Mouse (Mus musculus): Measurements from ENCODE around the gene Wsb1.
"Not testable (repeated sequence)": the region's sequence is repeated elsewhere in the genome, so short reads cannot be mapped to it uniquely, and the experiment has no call there.

Wsb1 gene

DNA sequence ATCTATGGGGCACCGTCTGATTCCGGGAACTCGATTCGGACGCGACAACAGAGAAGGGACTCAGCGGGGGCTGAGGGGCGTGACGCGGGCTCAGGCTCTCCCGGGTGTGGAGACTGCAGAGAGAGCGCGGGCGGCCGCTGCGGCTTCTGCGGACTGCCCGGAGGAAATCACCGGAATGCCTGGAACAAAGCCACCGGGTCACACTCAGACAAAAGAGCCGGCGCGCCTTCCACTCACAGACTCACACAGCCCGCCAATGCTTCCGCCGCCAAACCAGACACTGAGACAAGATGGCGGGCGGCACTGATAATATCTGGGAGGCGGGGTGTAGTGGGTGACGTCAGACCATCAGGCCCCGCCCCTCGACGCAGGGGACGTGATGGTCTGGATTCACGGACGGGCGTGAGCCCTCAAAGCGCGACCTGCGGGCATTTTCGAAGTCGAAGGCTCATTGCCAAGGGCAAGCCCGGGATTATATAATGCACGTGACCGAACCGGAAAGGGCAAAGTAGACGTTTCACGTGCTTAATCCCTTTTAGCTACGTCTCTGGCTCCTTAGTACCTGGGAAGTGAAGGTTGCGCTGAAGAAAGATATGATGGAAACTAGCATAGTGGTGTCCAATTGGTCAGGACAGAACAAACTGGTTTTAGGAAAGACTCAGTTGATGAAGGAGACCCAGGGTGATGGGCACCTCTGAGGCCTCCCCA is at the start of gene Wsb1:
Wsb1 (minus strand) TSS at position 281 of the 708 bp plus-strand sequence.
- DNase-seq, result peak; percentile 86 to 95

DNA sequence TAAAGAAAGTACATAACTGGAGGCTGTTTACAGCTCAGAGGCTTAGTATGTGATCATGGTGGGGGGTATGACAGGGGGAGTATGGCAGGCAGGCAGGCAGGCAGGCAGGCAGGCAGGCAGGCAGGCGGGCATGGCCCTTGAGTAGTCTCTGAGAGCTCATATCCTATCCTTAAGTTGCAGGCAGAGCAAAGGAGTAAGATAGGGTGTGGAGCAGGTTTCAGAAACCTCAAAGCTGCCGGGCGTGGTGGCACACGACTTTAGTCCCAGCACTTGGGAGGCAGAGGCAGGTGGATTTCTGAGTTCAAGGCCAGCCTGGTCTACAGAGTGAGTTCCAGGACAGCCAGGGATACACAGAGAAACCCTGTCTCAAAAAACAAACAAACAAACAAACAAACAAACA is 49.8 kb upstream of the Wsb1 start:
- DNase-seq, result not testable (repeated sequence)

DNA sequence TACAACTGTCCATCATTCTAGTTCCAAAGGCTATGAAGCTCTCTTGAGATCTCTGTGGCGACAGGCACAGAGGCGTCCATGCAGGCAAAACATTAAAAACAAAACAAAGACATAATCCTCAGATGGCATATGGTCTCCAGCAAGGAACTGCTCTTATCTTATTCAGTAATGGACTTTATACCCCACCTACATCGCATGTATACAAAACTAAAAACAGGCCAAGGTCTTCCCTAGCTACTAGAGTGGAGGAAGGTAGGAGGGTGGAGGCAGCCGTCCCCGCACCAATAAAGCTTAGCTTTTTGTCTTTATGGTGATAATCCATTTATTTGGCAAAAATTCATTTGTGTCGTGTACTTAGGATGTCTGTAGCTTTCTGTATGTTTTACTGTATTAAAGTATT is 48.6 kb upstream of the Wsb1 start:
- no peak for DNase-seq

DNA sequence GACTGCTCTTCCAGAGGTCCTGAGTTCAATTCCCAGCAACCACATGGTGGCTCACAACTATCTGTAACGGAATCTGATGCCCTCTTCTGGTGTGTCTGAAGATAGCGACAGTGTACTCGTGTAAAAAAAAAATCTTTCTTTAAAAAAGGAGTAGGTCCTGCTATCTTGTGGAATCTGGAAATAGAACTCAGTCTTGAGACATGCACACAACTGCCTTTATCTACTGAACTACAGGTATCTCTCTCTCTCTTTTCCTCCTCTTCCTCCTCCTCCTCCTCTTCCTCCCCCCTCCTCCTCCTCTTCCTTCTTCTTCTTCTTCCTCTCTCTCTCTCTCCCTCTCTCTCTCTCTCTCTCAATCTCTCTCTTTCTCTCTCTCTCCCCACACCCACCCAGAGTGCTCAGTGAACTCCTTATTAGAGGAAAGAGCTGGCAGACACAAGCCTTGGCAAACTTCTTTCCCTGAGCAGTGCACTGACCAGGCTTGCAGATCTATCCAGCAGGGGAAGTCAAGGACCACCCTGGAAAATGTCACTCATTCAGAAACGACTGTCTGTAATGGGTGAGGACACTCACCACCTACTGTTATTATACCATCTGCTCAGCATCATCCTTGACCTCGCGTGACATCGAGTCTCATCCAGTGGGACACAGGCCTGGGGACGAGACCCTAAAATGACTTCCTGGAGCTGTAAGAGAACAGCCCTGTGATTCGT is 45.4 kb upstream of the Wsb1 start:
- no peak for DNase-seq

DNA sequence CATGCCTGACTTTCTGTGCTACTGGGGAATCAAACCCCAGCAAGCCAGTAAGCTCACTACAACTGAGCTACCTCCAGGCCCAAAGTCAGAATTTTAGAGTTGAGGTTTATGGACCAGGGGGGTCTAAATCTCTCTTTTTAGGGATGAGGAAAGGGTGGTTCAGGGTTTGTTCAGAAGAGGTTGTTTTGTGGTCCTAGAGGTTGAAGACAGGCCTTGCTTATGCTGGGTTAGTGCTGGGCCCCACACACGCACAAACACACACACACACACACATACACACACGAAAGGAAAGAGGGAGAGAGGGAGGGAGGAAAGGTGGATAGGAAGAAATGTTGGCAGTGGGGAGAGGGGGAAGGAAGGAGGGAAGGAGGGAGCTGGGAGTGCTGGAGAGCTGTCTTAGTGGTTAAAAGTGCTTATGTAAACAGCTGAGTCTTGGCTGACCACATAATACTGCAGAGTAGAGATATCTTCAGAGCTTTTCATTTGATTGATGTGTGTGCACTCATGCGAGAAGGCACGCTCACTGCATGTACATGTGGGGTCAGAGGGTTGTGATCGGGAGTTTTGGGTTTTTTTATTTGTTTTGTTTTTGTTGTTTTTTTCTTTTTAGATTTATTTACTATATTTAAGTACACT is 42.5 kb upstream of the Wsb1 start, which contains the start of gene Gm9964:
Gm9964 (minus strand) TSS at position 51 of the 636 bp plus-strand sequence.
- DNase-seq, result no peak

DNA sequence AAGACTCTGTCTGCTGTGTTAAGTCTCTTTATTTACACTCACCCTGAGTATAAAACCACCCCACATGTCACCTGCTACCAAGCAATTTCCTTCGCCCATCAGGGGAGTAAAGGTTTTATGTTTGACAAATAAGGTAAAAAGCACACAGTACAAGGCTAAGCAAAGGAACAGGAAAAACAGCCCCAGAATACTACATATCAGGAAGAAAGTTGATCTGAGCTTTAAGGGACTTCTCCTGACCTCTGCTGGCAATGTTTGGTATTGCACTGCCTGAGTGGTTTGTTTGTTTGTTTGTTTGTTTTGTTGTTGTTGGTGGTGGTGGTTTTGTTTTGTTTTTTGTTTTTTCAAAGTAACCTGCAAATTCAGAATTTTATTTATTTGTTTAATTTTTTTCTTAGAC is 41.7 kb upstream of the Wsb1 start:
- peak in 1 of 2 experiments; percentile 45 for DNase-seq

DNA sequence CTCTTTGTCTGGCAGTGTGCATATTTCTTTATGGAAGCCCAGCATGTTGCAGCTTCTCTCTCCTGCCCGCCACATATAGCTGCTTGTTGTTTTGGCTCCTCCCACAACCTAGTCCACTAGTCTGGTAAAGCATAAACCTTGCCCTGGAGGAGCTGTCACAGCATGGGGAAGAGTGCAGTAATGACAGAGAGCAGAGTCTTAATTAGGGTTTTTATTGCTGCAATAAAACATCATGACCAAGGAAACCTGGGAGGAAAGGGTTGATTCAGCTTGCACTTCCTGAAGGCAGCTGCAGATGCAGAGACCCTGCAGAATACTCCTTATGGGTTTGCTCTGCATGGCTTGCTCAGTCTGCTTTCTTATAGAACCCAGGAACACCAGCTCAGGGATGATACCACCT is 39.5 kb upstream of the Wsb1 start:
- DNase-seq, result no peak

DNA sequence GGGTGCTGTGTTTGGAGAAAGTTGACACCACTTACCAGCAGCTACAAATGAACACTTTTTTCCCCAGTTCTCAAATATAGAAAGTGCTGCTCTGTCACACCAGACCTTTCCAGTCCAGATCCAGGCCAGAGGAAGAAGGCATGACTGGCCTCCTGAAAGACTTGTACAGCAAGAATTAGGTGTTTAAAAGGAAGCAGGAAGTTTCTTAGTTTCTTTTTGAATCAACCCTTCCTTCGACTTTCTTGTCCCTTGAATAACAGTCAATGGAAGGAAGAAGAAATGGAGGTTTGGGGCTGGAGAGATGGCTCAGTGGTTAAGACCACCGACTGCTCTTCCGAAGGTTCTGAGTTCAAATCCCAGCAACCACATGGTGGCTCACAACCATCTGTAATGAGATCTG is 38.6 kb upstream of the Wsb1 start:
- DNase-seq, result no peak

DNA sequence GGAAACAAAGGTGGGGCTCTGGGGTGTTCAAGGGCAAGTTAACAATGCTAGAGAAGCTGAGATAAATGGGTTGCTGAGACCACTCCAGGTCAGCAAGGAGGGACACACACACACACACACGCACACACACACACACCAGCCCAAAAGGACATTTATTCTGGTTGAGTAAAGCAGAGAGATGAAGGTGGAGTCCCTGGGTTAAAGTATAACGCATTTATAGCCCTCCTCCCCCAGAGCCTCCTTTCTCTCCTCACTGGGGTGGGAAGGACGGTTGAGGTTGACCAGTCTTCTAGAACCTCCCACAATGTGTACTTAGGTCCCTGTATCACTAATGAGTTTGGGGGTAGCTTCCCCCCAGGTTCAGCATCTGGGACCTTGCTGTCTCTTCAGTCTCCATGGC is 37.7 kb upstream of the Wsb1 start:
- no peak for DNase-seq

DNA sequence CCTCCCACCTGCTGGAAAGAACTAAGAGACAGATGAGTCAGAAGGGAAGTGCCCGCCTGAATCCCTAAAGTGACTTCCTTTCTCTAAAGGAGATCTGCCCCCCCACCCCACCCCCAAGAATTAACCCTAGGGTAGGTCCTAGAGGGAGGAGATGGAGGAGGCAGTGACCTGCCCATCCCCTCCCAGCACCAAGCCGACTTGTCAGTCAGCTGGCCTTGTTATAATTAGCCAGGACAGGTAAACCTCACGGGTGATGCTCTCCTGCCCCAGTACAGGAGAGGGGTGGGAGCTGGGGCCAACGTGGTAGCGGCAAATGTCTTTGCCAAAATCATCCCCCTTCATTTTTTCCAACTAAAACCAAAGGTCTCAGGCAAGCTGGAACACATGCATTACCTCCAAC is 37.2 kb upstream of the Wsb1 start:
- DNase-seq, result no peak

DNA sequence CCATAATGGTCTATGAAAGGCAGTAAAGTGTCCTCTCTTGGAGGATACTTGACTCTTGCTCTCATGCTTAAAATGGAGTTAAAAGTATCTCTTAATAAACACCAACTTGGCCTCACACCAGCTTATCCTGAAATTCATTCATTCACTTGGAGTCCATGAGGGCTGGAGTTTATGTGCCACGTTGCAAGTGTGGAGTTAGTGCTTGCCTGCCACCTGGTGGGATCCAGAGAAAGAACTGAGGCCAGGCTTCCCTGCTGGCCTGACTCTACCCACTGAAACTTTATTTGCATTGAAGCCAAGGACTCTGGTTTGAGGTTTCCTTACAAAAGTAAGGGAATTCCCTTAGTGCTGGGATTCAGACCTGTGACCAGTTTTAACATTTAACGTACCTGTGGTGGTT is 36.0 kb upstream of the Wsb1 start:
- no peak for DNase-seq

DNA sequence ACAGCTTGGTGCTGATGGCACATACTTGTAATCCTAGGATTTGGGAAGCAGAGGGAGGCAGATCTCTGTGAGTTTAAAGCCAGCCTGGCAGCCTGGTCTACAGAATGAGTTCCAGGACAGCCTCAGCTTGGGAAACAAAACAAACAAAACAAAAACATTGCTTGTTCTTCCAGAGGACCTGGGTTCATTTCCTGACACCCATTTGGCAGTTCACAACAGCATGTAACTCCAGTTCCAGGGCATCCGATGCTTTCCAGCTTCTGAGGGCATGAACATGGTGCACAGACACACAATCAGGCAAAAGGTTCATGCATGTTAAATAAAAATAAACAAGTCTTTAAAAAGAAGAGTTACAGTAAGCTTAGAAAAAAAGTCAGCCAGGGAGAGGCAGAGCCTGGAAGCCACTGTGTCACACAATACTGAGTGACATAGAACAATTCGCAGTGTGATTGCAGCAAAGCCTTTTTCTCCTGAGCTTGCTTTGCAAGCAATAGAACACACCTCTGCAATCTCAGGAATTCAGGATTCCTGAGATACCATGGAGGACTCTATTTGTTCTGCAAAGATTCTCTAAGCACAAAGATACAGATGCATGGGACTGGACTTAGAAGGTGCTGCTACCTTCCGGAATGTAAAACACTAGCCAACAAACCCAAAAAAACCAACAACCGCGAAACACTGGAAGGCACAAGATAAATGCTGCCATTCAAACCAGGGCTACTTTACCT is 34.6 kb upstream of the Wsb1 start:
- no peak for DNase-seq

DNA sequence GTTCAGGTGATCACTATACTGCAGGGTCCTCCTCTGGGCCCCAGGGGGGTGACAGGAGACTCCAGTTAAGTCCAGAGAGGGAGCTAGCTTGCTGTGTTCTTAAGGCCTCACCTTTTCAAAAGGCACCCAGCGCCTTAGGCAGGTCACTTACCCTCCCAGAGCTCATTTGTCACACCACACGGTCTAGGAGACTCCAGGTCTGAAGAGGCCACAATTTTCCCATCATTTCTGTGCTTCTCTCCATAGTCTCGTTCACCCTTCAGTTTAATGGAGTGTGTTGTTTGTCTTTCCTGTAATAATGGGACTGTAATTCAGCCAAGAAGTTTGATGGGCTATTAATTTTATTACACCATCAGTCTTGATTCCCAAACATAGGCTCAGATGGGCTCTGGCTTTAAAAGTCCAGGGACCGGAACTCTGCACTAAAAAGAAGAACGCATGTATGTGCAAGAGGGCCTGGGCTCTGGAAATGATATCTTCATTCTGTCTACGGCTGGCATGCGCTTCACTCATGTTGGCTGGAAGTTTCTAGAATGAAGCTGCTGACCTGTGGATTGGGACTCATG is 33.9 kb upstream of the Wsb1 start:
- no peak for DNase-seq

DNA sequence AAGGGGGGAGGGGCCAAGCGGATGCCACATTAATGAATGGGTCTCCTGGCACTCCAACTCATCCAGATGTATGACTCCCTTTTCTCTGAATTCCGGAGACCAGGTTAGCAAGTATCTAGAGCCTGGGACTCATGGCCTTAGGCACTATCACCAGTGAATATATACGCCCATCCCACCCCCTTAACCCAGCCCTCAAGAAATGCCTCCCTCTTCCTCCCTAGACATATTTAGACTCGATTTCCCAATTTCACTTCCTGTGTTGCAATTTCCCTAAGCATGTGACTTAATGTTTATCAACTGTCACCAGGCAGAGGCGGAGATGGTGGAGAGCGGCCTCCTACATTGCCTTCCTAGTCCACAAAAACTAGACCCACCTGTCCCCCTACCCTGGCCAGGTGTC is 33.0 kb upstream of the Wsb1 start:
- no peak for DNase-seq

DNA sequence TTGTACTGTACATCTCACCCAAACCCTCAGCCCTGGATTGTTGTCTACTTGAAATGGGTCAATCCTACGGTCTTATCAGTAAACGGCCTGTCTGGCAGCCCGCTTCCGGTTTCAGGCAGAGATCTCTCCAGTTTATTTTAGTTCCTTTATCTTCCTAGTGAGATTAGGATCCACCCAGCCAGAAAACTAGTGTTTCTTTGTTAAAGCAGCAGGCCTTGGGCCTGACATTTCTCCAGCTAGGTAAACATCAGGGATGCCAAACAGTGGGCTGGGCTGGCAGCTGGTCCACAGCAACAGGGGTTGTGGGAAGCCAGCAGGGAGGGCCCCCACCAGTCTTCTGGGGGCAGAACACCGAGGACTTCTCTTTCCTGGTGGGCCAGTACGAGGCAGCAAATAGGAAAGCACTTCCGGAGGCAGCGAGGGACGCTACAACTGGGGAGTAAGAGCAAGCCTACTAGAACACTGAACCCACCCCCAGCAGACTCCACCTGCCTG is 31.9 kb upstream of the Wsb1 start:
- no peak for DNase-seq

DNA sequence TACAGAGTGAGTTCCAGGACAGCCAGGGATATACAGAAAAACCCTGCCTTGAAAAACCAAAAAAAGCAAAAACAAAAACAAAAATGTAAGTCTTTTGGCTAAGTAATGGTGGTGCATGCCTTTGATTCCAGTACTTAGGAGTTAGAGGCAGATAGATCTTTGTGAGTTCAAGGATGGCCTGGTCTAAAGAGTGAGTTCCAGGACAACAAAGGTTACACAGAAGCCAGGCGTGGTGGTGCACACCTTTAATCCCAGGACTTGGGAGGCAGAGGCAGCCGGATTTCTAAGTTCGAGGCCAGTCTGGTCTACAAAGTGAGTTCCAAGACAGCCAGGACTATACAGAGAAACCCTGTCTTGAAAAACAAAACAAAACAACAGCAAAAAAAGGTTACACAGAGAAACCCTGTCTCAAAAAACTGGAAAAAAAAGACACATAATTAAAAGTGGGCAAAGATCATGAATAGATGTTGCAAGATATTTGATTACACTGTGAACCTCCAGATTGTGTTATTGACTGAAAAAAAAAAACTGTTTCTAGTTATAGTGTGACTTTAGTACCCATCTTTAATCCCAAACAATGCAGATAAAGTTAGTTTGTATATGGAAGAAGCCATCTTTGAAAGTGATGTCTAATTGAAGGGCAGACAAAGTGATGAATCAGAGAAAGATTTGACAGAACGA is 29.0 kb upstream of the Wsb1 start:
- no peak for DNase-seq

DNA sequence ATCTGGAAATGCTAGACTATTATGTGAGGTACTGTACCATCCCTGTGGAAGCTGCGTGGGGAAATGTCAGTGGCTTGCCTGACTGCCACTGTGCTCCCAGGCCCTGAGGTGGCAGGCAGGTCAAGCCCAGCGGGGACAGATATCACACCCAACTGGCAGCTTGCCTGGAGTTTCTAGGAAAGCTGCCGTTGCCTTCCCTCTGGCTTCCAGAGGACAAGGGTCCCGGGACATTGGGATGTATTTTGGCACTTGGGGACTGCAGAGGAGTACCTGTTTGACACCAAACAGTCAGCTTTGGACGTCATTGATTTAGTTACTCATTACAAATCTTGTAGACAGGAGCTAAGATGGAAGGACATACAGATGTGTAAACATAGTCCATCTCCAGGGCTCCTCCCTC is 26.9 kb upstream of the Wsb1 start:
- no peak for DNase-seq

DNA sequence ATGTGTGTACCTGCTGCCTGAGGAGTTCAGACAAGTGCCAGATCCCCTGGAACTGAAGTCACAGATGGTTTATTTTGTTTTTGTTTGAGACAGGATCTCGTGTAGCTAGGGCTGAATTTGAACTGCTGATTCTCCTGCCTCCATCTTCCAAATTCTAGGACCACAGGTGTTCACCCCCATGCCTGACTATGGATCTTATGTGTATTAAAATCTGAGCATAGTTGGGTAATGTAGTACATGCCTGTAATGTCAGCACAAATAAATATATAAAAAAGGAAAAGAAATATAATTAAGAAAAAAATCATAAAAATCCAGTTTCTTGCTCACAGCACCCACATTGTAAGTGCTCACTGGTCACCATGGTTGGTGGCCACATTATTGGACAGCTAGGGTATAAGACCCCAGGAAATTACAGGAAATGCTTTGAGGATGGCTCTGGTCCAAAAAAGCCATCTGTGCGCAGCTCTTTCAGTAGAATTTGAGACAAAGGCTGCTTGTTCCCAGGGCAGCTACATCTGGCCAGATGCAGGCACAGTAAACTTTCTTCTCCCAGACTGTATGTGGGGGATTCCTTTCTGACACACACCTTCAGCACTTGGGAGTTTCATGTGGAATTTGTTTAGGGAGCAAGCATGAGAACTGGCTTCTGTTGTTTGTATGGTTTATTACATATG is 25.4 kb upstream of the Wsb1 start:
- no peak for DNase-seq

DNA sequence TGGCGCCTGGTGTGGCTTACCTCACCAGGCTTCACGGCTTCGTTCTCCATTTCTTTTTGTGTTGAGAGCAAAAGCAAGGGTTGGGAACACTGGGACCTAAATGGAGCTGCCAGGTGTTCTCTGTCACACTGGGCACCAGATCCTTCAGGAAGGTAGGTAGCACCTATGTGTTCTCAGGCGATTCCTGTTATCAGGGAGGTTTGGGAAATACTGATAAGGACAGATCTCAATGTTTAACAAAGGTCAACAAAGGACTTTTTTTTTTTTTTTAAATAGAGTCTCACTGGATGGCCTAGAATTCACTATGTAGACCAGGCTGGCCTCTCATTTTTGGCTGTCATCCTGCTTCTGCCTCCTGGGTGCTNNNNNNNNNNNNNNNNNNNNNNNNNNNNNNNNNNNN is 19.3 kb upstream of the Wsb1 start:
- DNase-seq, result no peak

DNA sequence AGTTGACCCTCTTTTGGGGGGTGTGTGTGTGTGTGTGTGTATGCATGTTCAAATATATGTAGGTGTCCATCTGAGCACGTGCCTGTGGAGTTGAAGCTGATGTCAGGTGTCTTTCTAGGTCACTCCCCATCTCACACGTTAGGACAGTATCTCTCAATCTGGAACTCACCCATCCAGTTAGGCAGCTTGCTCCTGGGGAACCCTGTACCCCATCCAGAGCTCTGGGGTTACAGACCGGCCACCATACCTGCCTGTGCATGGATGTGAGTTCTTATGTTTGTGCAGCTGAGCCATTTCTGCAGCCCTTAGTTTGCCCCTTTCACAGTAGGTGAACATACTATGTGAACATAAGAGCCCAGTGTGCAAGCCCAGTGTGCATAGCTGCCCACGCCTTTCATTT is 18.6 kb upstream of the Wsb1 start:
- DNase-seq, result no peak

DNA sequence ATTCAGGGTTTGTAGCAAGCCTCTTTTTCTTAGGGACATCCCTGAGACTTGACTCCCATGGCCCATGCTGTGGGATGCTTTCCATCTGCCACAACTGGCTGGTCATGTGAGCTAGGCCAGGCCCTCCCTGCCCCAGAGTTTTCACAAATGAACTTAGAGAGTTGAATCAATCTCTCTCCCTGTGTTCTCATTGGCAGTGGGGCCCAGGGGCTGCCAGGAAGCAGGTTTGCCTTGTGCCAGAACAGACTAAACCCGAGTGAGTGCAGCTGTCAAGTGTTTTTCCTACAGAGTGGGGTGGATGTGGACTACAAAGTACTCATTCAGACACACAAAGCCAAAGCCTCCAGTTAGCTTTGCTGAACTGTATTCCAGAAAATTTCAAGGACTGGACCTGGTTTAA is 12.7 kb upstream of the Wsb1 start:
- peak in 1 of 2 experiments; percentile 7 for DNase-seq

DNA sequence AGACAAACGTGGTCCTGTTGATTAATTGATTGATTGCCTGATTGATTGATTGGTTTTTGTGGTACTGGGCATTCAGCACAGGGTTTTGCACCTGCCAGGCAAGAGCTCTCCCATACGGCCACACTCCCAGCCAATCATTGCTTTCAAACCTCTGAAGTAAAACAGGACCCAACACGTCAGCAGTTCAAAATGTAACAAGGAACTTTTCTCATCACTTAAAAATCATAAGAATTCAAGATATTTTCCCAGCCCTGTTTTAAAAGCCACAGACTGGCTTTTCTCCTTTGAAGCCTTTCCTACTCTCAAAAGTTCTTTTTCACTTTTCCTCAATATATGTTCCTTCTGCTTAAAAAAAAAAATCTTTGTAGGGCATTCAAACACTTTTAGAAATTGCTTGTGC is 9.9 kb upstream of the Wsb1 start:
- DNase-seq, result no peak
